Mouse (Mus musculus): ENCODE data around the gene C330021F23Rik.

- TF ChIP-seq FLI1 (IDR thresholded peaks at IDR 0.05; ENCODE audit: low read length) (no peak), GATA1 (IDR thresholded peaks at IDR 0.05; ENCODE audit: borderline replicate concordance, low read length) (no peak)
These were observed 35.6 kb downstream of the C330021F23Rik start for GRCm38 (mm10) chr8:3603439-3603838.

Data from megakaryocyte, embryonic 14.5 days (primary cell).